Mouse (Mus musculus): Measurements from ENCODE around the gene Map3k14. TPM values are rescaled to one million over a fixed set of nuclear protein-coding genes. Genes with fewer than 3 reads are reported as not detected.

The Map3k14 gene
- total and polyA plus RNA-seq, 3 experiments, result 0.39 to 0.99 TPM; not detected in 1

DNA sequence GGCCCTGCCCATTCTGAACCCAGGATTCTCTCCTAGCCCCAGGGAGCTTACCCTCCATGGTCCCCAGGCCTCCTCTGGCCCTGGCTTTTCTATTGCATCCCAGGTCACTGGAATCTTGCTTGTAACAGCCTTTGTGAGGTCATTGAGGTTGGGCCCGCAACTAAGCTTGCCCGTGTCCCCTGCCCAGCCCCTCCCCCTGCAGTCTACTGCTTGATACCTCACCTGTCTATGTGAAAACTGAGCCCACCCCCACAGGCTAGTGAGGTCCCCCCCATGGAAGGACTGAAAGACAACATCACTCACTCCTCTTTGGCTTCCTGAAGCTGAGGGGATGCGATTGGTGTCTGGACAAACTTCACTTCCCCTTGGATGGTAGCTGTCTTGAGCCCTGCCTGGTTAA lies 58.8 kb downstream of the Map3k14 start, which contains the start of gene 1700023F06Rik:
TSS of gene 1700023F06Rik (minus strand) at position 101 of the 400 bp plus-strand sequence.
- Histone ChIP-seq H3K79me2 (ENCODE audit: control insufficient read depth, insufficient read depth, low read length, poor library complexity) (no peaks in the 10 kb centered on the region), H3K4me3 (ENCODE audit: control insufficient read depth in 1 of 2, insufficient read depth in 1 of 2, low read depth in 2 of 2, low read length in 2 of 2) (no peak within 1 kb of the TSS), H3K9me3 (replicated peaks; ENCODE audit: insufficient read depth, low read length) (no peaks in the 10 kb centered on the region), H3K27me3 (ENCODE audit: control insufficient read depth in 1 of 2, insufficient read depth in 2 of 2, low read length in 2 of 2) (peaks cover 0 to 3% of the 10 kb centered on the region in 2 experiments; a peak in 1 of 4 replicates), H3K36me3 (ENCODE audit: control insufficient read depth in 1 of 2, insufficient read depth in 2 of 2, low read length in 2 of 2) (no peaks in the 10 kb centered on the region), H3K27ac (ENCODE audit: control insufficient read depth, low read depth, low read length) (no peak within 1 kb of the TSS), H3K9ac (ENCODE audit: control insufficient read depth, low read depth, low read length, poor library complexity, severe bottlenecking) (no peak within 1 kb of the TSS), H3K4me1 (ENCODE audit: control insufficient read depth in 1 of 2, insufficient read depth in 2 of 2, low read length in 2 of 2) (no peaks in the 10 kb centered on the region)
- DNase-seq (ENCODE audit: low read depth, low spot score), result no peak
- TF ChIP-seq GABPA (IDR thresholded peaks at IDR 0.05; ENCODE audit: low read depth, low read length) (no peak), MYC (IDR thresholded peaks at IDR 0.05; ENCODE audit: low read depth, low read length) (no peak), ZNF384 (IDR thresholded peaks at IDR 0.05; ENCODE audit: low read depth, low read length) (no peak), POLR2AphosphoS5 (IDR thresholded peaks at IDR 0.05; ENCODE audit: borderline replicate concordance, low read depth, low read length) (no peak), MYB (IDR thresholded peaks at IDR 0.05; ENCODE audit: low read depth, low read length) (no peak)

DNA sequence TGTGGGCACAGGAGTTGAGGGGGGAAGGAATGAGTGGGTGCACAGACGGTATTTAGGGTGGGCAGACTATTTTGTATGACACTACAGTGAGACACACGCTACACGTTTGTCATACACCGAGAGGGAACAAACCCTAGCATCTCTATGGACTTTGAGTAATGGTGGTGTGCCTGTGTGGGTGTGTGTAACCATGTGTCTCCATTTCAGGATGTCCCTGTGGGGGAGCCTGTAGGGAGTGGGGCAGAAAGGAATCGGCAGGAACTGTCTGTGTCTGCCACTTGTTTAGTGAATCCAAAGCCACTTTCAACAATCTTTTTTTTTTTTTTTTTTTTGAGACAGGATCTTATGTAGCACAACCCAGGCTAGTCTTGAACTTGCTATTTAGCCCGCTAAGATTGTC lies 61.1 kb downstream of the Map3k14 start:
- Histone ChIP-seq H3K79me2 (ENCODE audit: control insufficient read depth, insufficient read depth, low read length, poor library complexity) (no peaks in the 10 kb centered on the region), H3K27ac (ENCODE audit: control insufficient read depth, low read depth, low read length) (no peak overlapping the region), H3K4me3 (ENCODE audit: control insufficient read depth in 1 of 2, insufficient read depth in 1 of 2, low read depth in 2 of 2, low read length in 2 of 2) (no peak overlapping the region), H3K27me3 (ENCODE audit: control insufficient read depth in 1 of 2, insufficient read depth in 2 of 2, low read length in 2 of 2) (peaks cover 0 to 3% of the 10 kb centered on the region in 2 experiments; a peak in 2 of 4 replicates), H3K9ac (ENCODE audit: control insufficient read depth, low read depth, low read length, poor library complexity, severe bottlenecking) (no peak overlapping the region), H3K4me1 (ENCODE audit: control insufficient read depth in 1 of 2, insufficient read depth in 2 of 2, low read length in 2 of 2) (no peaks in the 10 kb centered on the region), H3K36me3 (ENCODE audit: control insufficient read depth in 1 of 2, insufficient read depth in 2 of 2, low read length in 2 of 2) (no peaks in the 10 kb centered on the region), H3K9me3 (replicated peaks; ENCODE audit: insufficient read depth, low read length) (no peaks in the 10 kb centered on the region)
- no peak for DNase-seq (ENCODE audit: low read depth, low spot score)
- peak; percentile 41; the same call in 1 of the 2 replicates for TF ChIP-seq ZNF384 (IDR thresholded peaks at IDR 0.05; ENCODE audit: low read depth, low read length)
- TF ChIP-seq MXI1 (IDR thresholded peaks at IDR 0.05; ENCODE audit: low read depth, low read length), result no peak

DNA sequence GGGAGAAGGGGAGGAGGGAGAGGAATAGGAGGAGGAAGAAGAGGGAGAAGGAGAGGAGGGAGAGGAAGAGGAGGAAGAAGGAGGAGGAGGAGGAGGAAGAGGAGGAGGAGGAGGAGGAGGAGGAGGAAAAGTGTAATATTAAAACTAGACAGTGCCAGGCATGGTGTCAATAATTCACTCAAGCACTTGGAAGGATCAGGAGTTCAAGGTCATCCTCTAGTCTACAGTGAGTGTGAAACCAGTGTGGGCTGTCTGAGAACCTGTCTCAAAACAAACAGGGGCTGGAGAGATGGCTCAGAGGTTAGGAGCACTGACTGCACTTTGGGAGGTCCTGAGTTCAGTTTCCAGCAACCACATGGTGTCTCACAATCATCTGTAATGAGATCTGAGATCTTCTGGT lies 64.9 kb downstream of the Map3k14 start:
- H3K27me3 ChIP-seq (ENCODE audit: control insufficient read depth in 1 of 2, insufficient read depth in 2 of 2, low read length in 2 of 2), result peaks cover 0 to 3% of the 10 kb centered on the region in 2 experiments; a peak in 2 of 4 replicates

DNA sequence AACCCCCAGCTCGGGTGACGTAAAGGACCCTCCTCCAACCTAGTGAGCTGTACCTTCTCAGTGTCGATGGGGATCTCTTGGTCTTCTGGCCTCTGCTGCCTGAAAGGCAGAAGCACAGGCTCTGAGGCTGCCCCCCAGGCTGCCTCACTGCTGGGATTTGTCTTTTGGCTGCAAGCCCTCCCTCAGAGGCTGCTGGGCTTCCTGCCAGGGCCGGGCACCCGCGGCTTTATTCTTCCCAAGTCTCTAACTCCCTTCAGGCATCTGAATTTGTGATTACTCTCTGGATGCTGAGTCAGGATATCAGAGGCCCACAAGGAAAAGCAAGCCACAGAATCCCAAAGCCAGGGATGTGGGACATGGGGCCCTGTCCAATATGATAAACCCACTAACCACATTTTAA lies 65.6 kb downstream of the Map3k14 start:
- Histone ChIP-seq H3K9ac (ENCODE audit: control insufficient read depth, low read depth, low read length, poor library complexity, severe bottlenecking) (no peak overlapping the region), H3K4me1 (ENCODE audit: control insufficient read depth in 1 of 2, insufficient read depth in 2 of 2, low read length in 2 of 2) (no peaks in the 10 kb centered on the region), H3K27me3 (ENCODE audit: control insufficient read depth in 1 of 2, insufficient read depth in 2 of 2, low read length in 2 of 2) (peaks cover 0 to 3% of the 10 kb centered on the region in 2 experiments; a peak in 2 of 4 replicates), H3K4me3 (ENCODE audit: control insufficient read depth in 1 of 2, insufficient read depth in 1 of 2, low read depth in 2 of 2, low read length in 2 of 2) (no peak overlapping the region), H3K36me3 (ENCODE audit: control insufficient read depth in 1 of 2, insufficient read depth in 2 of 2, low read length in 2 of 2) (no peaks in the 10 kb centered on the region), H3K9me3 (replicated peaks; ENCODE audit: insufficient read depth, low read length) (no peaks in the 10 kb centered on the region), H3K27ac (ENCODE audit: control insufficient read depth, low read depth, low read length) (no peak overlapping the region), H3K79me2 (ENCODE audit: control insufficient read depth, insufficient read depth, low read length, poor library complexity) (no peaks in the 10 kb centered on the region)
- no peak for DNase-seq (ENCODE audit: low read depth, low spot score)
- TF ChIP-seq ZMIZ1 (IDR thresholded peaks at IDR 0.05; ENCODE audit: low read depth, low read length) (no peak), MAX (IDR thresholded peaks at IDR 0.05; ENCODE audit: low read length) (no peak), MAZ (IDR thresholded peaks at IDR 0.05; ENCODE audit: low read depth, low read length) (no peak), CHD1 (IDR thresholded peaks at IDR 0.05; ENCODE audit: low read depth, low read length) (no peak), NELFE (IDR thresholded peaks at IDR 0.05; ENCODE audit: low read depth, low read length) (no peak), E2F4 (IDR thresholded peaks at IDR 0.05; ENCODE audit: borderline replicate concordance, low read depth, low read length) (no peak), GABPA (IDR thresholded peaks at IDR 0.05; ENCODE audit: low read depth, low read length) (no peak), POLR2A (IDR thresholded peaks at IDR 0.05; ENCODE audit: control insufficient read depth in 1 of 2, insufficient read depth in 1 of 2, low read depth in 1 of 2, low read length in 2 of 2, poor library complexity in 1 of 2) (no peak), USF2 (IDR thresholded peaks at IDR 0.05; ENCODE audit: borderline replicate concordance in 1 of 2, insufficient read depth in 1 of 2, low read depth in 1 of 2, low read length in 2 of 2) (no peak), POLR2AphosphoS2 (IDR thresholded peaks at IDR 0.05; ENCODE audit: low read length) (no peak), MXI1 (IDR thresholded peaks at IDR 0.05; ENCODE audit: low read depth, low read length) (no peak), ZKSCAN1 (IDR thresholded peaks at IDR 0.05; ENCODE audit: low read depth, low read length) (no peak), EP300 (IDR thresholded peaks at IDR 0.05; ENCODE audit: low read depth in 1 of 2, low read length in 2 of 2) (no peak), BHLHE40 (IDR thresholded peaks at IDR 0.05; ENCODE audit: borderline replicate concordance, low read depth, low read length) (no peak)

More for the DNA sequence above, 64.9 kb downstream of the Map3k14 start:
- Histone ChIP-seq H3K9ac (ENCODE audit: control insufficient read depth, low read depth, low read length, poor library complexity, severe bottlenecking) (no peak overlapping the region), H3K36me3 (ENCODE audit: control insufficient read depth in 1 of 2, insufficient read depth in 2 of 2, low read length in 2 of 2) (no peaks in the 10 kb centered on the region), H3K9me3 (replicated peaks; ENCODE audit: insufficient read depth, low read length) (no peaks in the 10 kb centered on the region), H3K4me1 (ENCODE audit: control insufficient read depth in 1 of 2, insufficient read depth in 2 of 2, low read length in 2 of 2) (no peaks in the 10 kb centered on the region), H3K79me2 (ENCODE audit: control insufficient read depth, insufficient read depth, low read length, poor library complexity) (no peaks in the 10 kb centered on the region), H3K27ac (ENCODE audit: control insufficient read depth, low read depth, low read length) (no peak overlapping the region), H3K4me3 (ENCODE audit: control insufficient read depth in 1 of 2, insufficient read depth in 1 of 2, low read depth in 2 of 2, low read length in 2 of 2) (no peak overlapping the region)
- DNase-seq (ENCODE audit: low read depth, low spot score), result no peak
- no peak for TF ChIP-seq MEF2A (IDR thresholded peaks at IDR 0.05; ENCODE audit: extremely low read depth, insufficient replicate concordance, low read depth, low read length, poor library complexity, severe bottlenecking)
- TF ChIP-seq TBP (IDR thresholded peaks at IDR 0.05; ENCODE audit: low read depth, low read length), result no peak
- no peak for TF ChIP-seq NELFE (IDR thresholded peaks at IDR 0.05; ENCODE audit: low read depth, low read length)
- no peak for TF ChIP-seq CHD2 (IDR thresholded peaks at IDR 0.05; ENCODE audit: low read length)
- TF ChIP-seq BHLHE40 (IDR thresholded peaks at IDR 0.05; ENCODE audit: borderline replicate concordance, low read depth, low read length), result no peak
- no peak for TF ChIP-seq GATA1 (IDR thresholded peaks at IDR 0.05; ENCODE audit: low read depth, low read length)

Data from MEL (cell line).